Mouse (Mus musculus): ENCODE measurements around the gene Tmc6. TPM values are rescaled to one million over a fixed set of nuclear protein-coding genes. Genes with fewer than 3 reads are reported as not detected.
A peak's percentile ranks its signal among the peaks of the same experiment; 100 is the strongest.

Tmc6 gene
- polyA plus RNA-seq, 1 experiment from 2014 or later: 55.5 TPM

GRCm38 (mm10) chr11:117765361-117765760 is 16.6 kb downstream of the Tmc6 start:
- 86% methylated on average over 5 of the region's 5 CpGs for WGBS (ENCODE audit: insufficient replicate concordance)
- Histone ChIP-seq H3K4me2 (no peak overlapping the region), H3K9me3 (replicated peaks) (no peaks in the 10 kb centered on the region), H3K27ac (no peak overlapping the region), H3K4me1 (peaks cover 8% of the 10 kb centered on the region; the same call in 1 of the 2 replicates), H3K36me3 (peaks cover 91% of the 10 kb centered on the region), H3K4me3 (no peak overlapping the region), H3K9ac (no peak overlapping the region), H3K27me3 (replicated peaks) (no peaks in the 10 kb centered on the region)
- peak; percentile 16; the same call in 1 of the 2 replicates for ATAC-seq

GRCm38 (mm10) chr11:117764319-117764718 is 17.7 kb downstream of the Tmc6 start:
- H3K27ac ChIP-seq: no peak overlapping the region
- WGBS (ENCODE audit: insufficient replicate concordance): 85% methylated on average over 9 of the region's 9 CpGs
- H3K36me3 ChIP-seq: peaks cover 91% of the 10 kb centered on the region
- H3K4me1 ChIP-seq: peaks cover 7% of the 10 kb centered on the region; the same call in 1 of the 2 replicates
- no peak overlapping the region for H3K4me3 ChIP-seq
- no peaks in the 10 kb centered on the region for H3K9me3 ChIP-seq (replicated peaks)
- no peak overlapping the region for H3K9ac ChIP-seq
- H3K27me3 ChIP-seq (replicated peaks): no peaks in the 10 kb centered on the region
- no peak overlapping the region for H3K4me2 ChIP-seq
- ATAC-seq: 0 out of 2 replicates have a peak, but pooled peaks have one; percentile 8

GRCm38 (mm10) chr11:117762246-117762645 is 19.8 kb downstream of the Tmc6 start:
- H3K9me3 ChIP-seq (replicated peaks): no peaks in the 10 kb centered on the region
- peaks cover 91% of the 10 kb centered on the region for H3K36me3 ChIP-seq
- H3K4me1 ChIP-seq: no peaks in the 10 kb centered on the region
- no peak for ATAC-seq
- no peaks in the 10 kb centered on the region for H3K27me3 ChIP-seq (replicated peaks)
- H3K27ac ChIP-seq: no peak overlapping the region
- 80% methylated on average over 12 of the region's 12 CpGs for WGBS (ENCODE audit: insufficient replicate concordance)
- no peak overlapping the region for H3K4me3 ChIP-seq
- no peak overlapping the region for H3K4me2 ChIP-seq
- H3K9ac ChIP-seq: no peak overlapping the region

- Histone ChIP-seq H3K4me3 (no peak overlapping the region), H3K4me1 (no peaks in the 10 kb centered on the region), H3K9me3 (replicated peaks) (no peaks in the 10 kb centered on the region), H3K27ac (no peak overlapping the region), H3K4me2 (no peak overlapping the region), H3K9ac (no peak overlapping the region), H3K27me3 (replicated peaks) (no peaks in the 10 kb centered on the region), H3K36me3 (peaks cover 91% of the 10 kb centered on the region)
- 90% methylated on average over 13 of the region's 13 CpGs for WGBS (ENCODE audit: insufficient replicate concordance)
- no peak for ATAC-seq
These were observed 20.2 kb downstream of the Tmc6 start for GRCm38 (mm10) chr11:117761801-117762200.

- H3K9me3 ChIP-seq (replicated peaks): no peaks in the 10 kb centered on the region
- no peaks in the 10 kb centered on the region for H3K27me3 ChIP-seq (replicated peaks)
- WGBS (ENCODE audit: insufficient replicate concordance): 94% methylated on average over 26 of the region's 26 CpGs
- no peaks in the 10 kb centered on the region for H3K4me1 ChIP-seq
- H3K4me3 ChIP-seq: no peak overlapping the region
- H3K4me2 ChIP-seq: no peak overlapping the region
- H3K9ac ChIP-seq: no peak overlapping the region
- H3K36me3 ChIP-seq: peaks cover 91% of the 10 kb centered on the region
- no peak for ATAC-seq
- H3K27ac ChIP-seq: no peak overlapping the region
These were observed 21.5 kb downstream of the Tmc6 start for GRCm38 (mm10) chr11:117760374-117761119.

- Histone ChIP-seq H3K9me3 (replicated peaks) (no peaks in the 10 kb centered on the region), H3K36me3 (peaks cover 91% of the 10 kb centered on the region), H3K27ac (no peak overlapping the region), H3K4me3 (no peak overlapping the region), H3K9ac (no peak overlapping the region), H3K4me2 (no peak overlapping the region), H3K4me1 (no peaks in the 10 kb centered on the region), H3K27me3 (replicated peaks) (no peaks in the 10 kb centered on the region)
- 84% methylated on average over 10 of the region's 10 CpGs for WGBS (ENCODE audit: insufficient replicate concordance)
- no peak for ATAC-seq
These were observed 22.7 kb downstream of the Tmc6 start for GRCm38 (mm10) chr11:117759267-117759666.

GRCm38 (mm10) chr11:117755891-117756290 is 26.1 kb downstream of the Tmc6 start:
- H3K4me1 ChIP-seq: no peaks in the 10 kb centered on the region
- H3K9me3 ChIP-seq (replicated peaks): no peaks in the 10 kb centered on the region
- H3K27me3 ChIP-seq (replicated peaks): no peaks in the 10 kb centered on the region
- H3K36me3 ChIP-seq: peaks cover 98% of the 10 kb centered on the region
- H3K27ac ChIP-seq: no peak overlapping the region
- ATAC-seq: no peak
- no peak overlapping the region for H3K4me2 ChIP-seq
- H3K9ac ChIP-seq: no peak overlapping the region
- 91% methylated on average over 7 of the region's 7 CpGs for WGBS (ENCODE audit: insufficient replicate concordance)
- no peak overlapping the region for H3K4me3 ChIP-seq

- H3K27me3 ChIP-seq (replicated peaks): no peaks in the 10 kb centered on the region
- 81% methylated on average over 6 of the region's 6 CpGs for WGBS (ENCODE audit: insufficient replicate concordance)
- H3K27ac ChIP-seq: no peak overlapping the region
- H3K4me2 ChIP-seq: no peak overlapping the region
- H3K4me1 ChIP-seq: no peaks in the 10 kb centered on the region
- H3K4me3 ChIP-seq: no peak overlapping the region
- no peaks in the 10 kb centered on the region for H3K9me3 ChIP-seq (replicated peaks)
- peaks cover 97% of the 10 kb centered on the region for H3K36me3 ChIP-seq
- no peak for ATAC-seq
- no peak overlapping the region for H3K9ac ChIP-seq
These were observed 30.5 kb downstream of the Tmc6 start for GRCm38 (mm10) chr11:117751544-117751943.

GRCm38 (mm10) chr11:117749414-117749813 is 32.6 kb downstream of the Tmc6 start:
- 86% methylated on average over 10 of the region's 10 CpGs for WGBS (ENCODE audit: insufficient replicate concordance)
- Histone ChIP-seq H3K4me2 (no peak overlapping the region), H3K27ac (no peak overlapping the region), H3K9ac (no peak overlapping the region), H3K4me1 (no peaks in the 10 kb centered on the region), H3K9me3 (replicated peaks) (no peaks in the 10 kb centered on the region), H3K27me3 (replicated peaks) (no peaks in the 10 kb centered on the region), H3K4me3 (no peak overlapping the region), H3K36me3 (peaks cover 97% of the 10 kb centered on the region)
- ATAC-seq: no peak

GRCm38 (mm10) chr11:117748628-117749027 is 33.4 kb downstream of the Tmc6 start:
- no peak overlapping the region for H3K9ac ChIP-seq
- H3K27me3 ChIP-seq (replicated peaks): no peaks in the 10 kb centered on the region
- H3K4me2 ChIP-seq: no peak overlapping the region
- ATAC-seq: no peak
- 75% methylated on average over 4 of the region's 4 CpGs for WGBS (ENCODE audit: insufficient replicate concordance)
- H3K36me3 ChIP-seq: peaks cover 96% of the 10 kb centered on the region
- H3K27ac ChIP-seq: no peak overlapping the region
- H3K4me1 ChIP-seq: peaks cover under 1% of the 10 kb centered on the region
- H3K4me3 ChIP-seq: no peak overlapping the region
- H3K9me3 ChIP-seq (replicated peaks): no peaks in the 10 kb centered on the region

- Histone ChIP-seq H3K27me3 (replicated peaks) (no peaks in the 10 kb centered on the region), H3K4me3 (no peak overlapping the region), H3K27ac (no peak overlapping the region), H3K9ac (no peak overlapping the region), H3K4me2 (no peak overlapping the region), H3K36me3 (peaks cover 98% of the 10 kb centered on the region), H3K9me3 (replicated peaks) (no peaks in the 10 kb centered on the region), H3K4me1 (peaks cover 6% of the 10 kb centered on the region)
- peak; percentile 55 for ATAC-seq
- WGBS (ENCODE audit: insufficient replicate concordance): 33% methylated on average over 4 of the region's 4 CpGs
These were observed 38.5 kb downstream of the Tmc6 start for GRCm38 (mm10) chr11:117743454-117744030.

GRCm38 (mm10) chr11:117742715-117743114 is 39.3 kb downstream of the Tmc6 start:
- Histone ChIP-seq H3K9me3 (replicated peaks) (no peaks in the 10 kb centered on the region), H3K27me3 (replicated peaks) (no peaks in the 10 kb centered on the region), H3K36me3 (peaks cover 98% of the 10 kb centered on the region), H3K4me3 (no peak overlapping the region), H3K4me1 (peaks cover 6% of the 10 kb centered on the region), H3K27ac (no peak overlapping the region), H3K4me2 (no peak overlapping the region), H3K9ac (no peak overlapping the region)
- no peak for ATAC-seq
- 77% methylated on average over 8 of the region's 8 CpGs for WGBS (ENCODE audit: insufficient replicate concordance)
